Mouse (Mus musculus) Patski (cell line): ENCODE data around the gene Zbtb3. TPM values are rescaled to one million over a fixed set of nuclear protein-coding genes. Genes with fewer than 3 reads are reported as not detected.

ENCODE experiments used
- ATAC-seq: fragments of 100-300 bp; one replicate; pipeline ENCODE4 v1.8.0; 2021
- CTCF ChIA-PET: fragments of 350-600 bp; sonication (Branson Sonifier 250); formaldehyde crosslinking; loops from one replicate; lab custom pipeline; 2022; ENCODE audit warnings: inconsistent platforms; lab: Charles Lee
- POLR2A ChIA-PET: fragments of 350-600 bp; sonication (Branson Sonifier 250); formaldehyde crosslinking; loops from one replicate; lab custom pipeline; 2022; ENCODE audit warnings: antibody characterized with exemption, inconsistent platforms; lab: Charles Lee
- DNase-seq: peaks from one replicate; pipeline ENCODE4 v3.0.0-alpha.2; 2011; ENCODE audit warnings: low read depth, low spot score
- H3K27me3 ChIP-seq: fragments of 371-371 bp; one replicate; pipeline ENCODE4 v1.5.1; 2021
- CTCF ChIP-seq: fragments of 100-300 bp; IDR thresholded peaks from one replicate; pipeline ENCODE4 v1.5.1; 2021
- in situ Hi-C: fragments of 300-500 bp; cut with MboI; formaldehyde crosslinking; loops from 3 replicates; pipeline ENCODE4 v1.11.1; 2018; ENCODE audit warnings: low pct_unique_long_range_greater_than_20kb, mixed read lengths
- polyA plus RNA-seq: library from polyadenylated mRNA; unstranded; gene quantifications from one replicate; pipeline ENCODE4 v1.2.3, GENCODE M21; 2021

Zbtb3 gene
- polyA plus RNA-seq, 1 experiment from 2014 or later = 5.0 TPM

DNA sequence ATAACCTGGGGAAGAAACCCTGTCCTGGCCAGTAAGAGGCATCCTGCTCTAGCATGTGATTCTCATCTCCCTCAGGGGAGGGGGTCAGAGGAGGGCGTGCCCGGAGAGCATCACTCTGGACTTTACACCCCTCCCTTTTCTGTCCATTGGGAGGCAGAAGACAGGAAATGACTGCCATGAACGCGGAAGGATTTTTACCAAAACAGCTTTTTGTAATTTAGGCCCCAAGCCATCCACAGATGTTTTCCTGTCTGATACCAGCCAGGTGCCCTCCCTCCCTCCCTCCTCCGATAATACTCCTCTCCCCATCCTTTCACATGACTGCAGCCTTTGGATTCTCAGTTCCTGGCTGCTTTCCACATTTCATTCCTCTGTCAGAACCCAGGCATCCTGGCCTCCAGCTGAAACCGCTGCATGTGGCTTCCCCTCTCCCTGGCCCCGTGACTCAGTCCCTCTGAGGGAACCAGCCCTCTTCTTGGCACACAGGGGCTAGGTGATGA, 48.1 kb downstream of the Zbtb3 start, which contains the start of gene Lrrn4cl:
Gene Lrrn4cl (plus strand): TSS at position 367 of the 500 bp plus-strand sequence.
- DNase-seq (no peak), ATAC-seq (no peak)
- in situ Hi-C loops = loop anchor here (25.0 kb wide), 1 partner anchor 587 kb away; no protein-coding TSS in a partner anchor
- POLR2A ChIA-PET = interaction anchor here (1.0 kb wide), 1 partner anchor 8 kb away, joined by 3 read pairs; no protein-coding TSS in a partner anchor
- CTCF ChIA-PET = interaction anchor here (1.3 kb wide), 1 partner anchor 259 kb away, joined by 3 read pairs; no protein-coding TSS in a partner anchor
- H3K27me3 ChIP-seq = no peaks in the 10 kb centered on the region
- no peak for TF ChIP-seq CTCF

DNA sequence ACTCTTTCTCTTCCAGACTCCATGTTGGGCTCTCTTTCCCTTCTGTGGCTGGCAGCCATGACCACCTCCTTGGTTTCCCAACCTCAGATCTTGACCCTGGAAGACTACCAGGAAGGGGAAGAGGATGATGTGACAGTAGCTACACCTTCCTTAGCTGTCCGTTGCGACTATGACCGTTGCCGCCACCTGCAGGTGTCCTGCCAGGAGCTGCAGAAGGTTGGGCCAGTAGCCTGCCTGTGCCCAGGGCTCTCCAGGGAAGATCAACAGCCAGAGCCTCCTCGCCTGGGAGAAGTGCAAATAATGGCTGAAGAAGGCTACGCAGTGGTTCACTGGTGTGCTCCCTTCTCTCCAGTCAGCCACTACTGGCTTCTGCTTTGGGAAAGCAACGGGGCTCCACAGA, 49.3 kb downstream of the Zbtb3 start:
- in situ Hi-C loops = loop anchor here (25.0 kb wide), 1 partner anchor 586 kb away; no protein-coding TSS in a partner anchor
- POLR2A ChIA-PET = no interaction called here
- no peaks in the 10 kb centered on the region for H3K27me3 ChIP-seq
- ATAC-seq = no peak
- no peak for TF ChIP-seq CTCF
- CTCF ChIA-PET = interaction anchor here (0.9 to 1.9 kb wide), 3 partner anchors 9 to 258 kb away, joined by 3 to 7 read pairs (median 4); no protein-coding TSS in a partner anchor
- no peak for DNase-seq

GRCm38 (mm10) chr19:8852236-8852928, 50.0 kb downstream of the Zbtb3 start:
- H3K27me3 ChIP-seq = no peaks in the 10 kb centered on the region
- in situ Hi-C loops = loop anchor here (25.0 kb wide), 1 partner anchor 585 kb away; no protein-coding TSS in a partner anchor
- ATAC-seq = no peak
- ChIA-PET CTCF (interaction anchor here (0.9 to 3.0 kb wide), 4 partner anchors 7 to 257 kb away, joined by 3 to 13 read pairs (median 6); no protein-coding TSS in a partner anchor), POLR2A (interaction anchor here (1.1 kb wide), 1 partner anchor 19 kb away, joined by 3 read pairs; the partner anchor contains the start of gene Ubxn1)
- no peak for DNase-seq
- no peak for TF ChIP-seq CTCF

DNA sequence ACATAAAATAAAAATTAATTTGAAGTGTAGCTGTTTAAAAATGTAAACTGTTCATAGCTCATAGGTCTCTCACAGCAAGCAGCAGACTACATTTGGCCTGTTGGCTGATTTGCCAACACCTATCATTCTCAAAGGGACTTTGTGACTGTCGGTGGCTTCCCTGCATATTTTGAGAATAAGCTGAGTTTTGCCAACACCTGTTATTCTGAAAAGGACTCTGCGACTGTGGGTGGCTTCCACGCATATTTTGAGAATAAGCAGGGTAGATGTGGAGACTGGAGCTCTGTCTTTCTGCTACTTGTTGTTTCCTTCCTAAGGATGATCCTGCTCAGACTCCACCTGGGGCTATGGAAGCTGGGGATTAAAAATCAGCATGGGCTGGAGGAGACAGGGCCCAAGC, 50.8 kb downstream of the Zbtb3 start:
- in situ Hi-C loops = loop anchor here (25.0 kb wide), 1 partner anchor 584 kb away; no protein-coding TSS in a partner anchor
- CTCF ChIA-PET = interaction anchor here (1.7 to 3.0 kb wide), 3 partner anchors 8 to 257 kb away, joined by 3 to 13 read pairs (median 7); no protein-coding TSS in a partner anchor
- DNase-seq (no peak), ATAC-seq (no peak)
- no peak for TF ChIP-seq CTCF
- no peaks in the 10 kb centered on the region for H3K27me3 ChIP-seq
- POLR2A ChIA-PET = interaction anchor here (0.5 to 1.1 kb wide), 2 partner anchors 18 to 93 kb away, joined by 3 read pairs; partner anchors contain the start of gene Ubxn1

Other genes with a start within 250 kb of the Zbtb3 start
- gene Slc22a8, start 211.3 kb upstream of the Zbtb3 start, polyA plus RNA-seq = not detected
- gene Slc22a6, start 184.5 kb upstream of the Zbtb3 start, polyA plus RNA-seq = not detected
- 0.01 TPM for gene Chrm1, start 138.8 kb upstream of the Zbtb3 start, polyA plus RNA-seq
- 807 TPM for gene Slc3a2, start 79.2 kb upstream of the Zbtb3 start, polyA plus RNA-seq
- 64.7 TPM for gene Wdr74, start 66.7 kb upstream of the Zbtb3 start, polyA plus RNA-seq
- 0.86 TPM for gene 1700092M07Rik, start 61.8 kb upstream of the Zbtb3 start, polyA plus RNA-seq
- gene Stx5a, start 61.1 kb upstream of the Zbtb3 start, polyA plus RNA-seq = 116 TPM
- gene Nxf1, start 45.5 kb upstream of the Zbtb3 start, polyA plus RNA-seq = 164 TPM
- gene Tmem223, start 31.6 kb upstream of the Zbtb3 start, polyA plus RNA-seq = 74.3 TPM
- 58.9 TPM for gene Tmem179b, start 28.1 kb upstream of the Zbtb3 start, polyA plus RNA-seq
- gene Taf6l, start 16.1 kb upstream of the Zbtb3 start, polyA plus RNA-seq = 25.8 TPM
- 148 TPM for gene Polr2g, start 4.0 kb upstream of the Zbtb3 start, polyA plus RNA-seq
- 51.4 TPM for gene Ttc9c, start 16.8 kb downstream of the Zbtb3 start, polyA plus RNA-seq
- 136 TPM for gene Hnrnpul2, start 17.5 kb downstream of the Zbtb3 start, polyA plus RNA-seq
- 3.3 TPM for gene AC129217.1, start 27.2 kb downstream of the Zbtb3 start, polyA plus RNA-seq
- gene Bscl2, start 34.9 kb downstream of the Zbtb3 start, polyA plus RNA-seq = 4.1 TPM
- 0.50 TPM for gene Gng3, start 36.6 kb downstream of the Zbtb3 start, polyA plus RNA-seq
- gene Lrrn4cl, start 48.2 kb downstream of the Zbtb3 start, polyA plus RNA-seq = 0.10 TPM
- 270 TPM for gene Ubxn1, start 68.9 kb downstream of the Zbtb3 start, polyA plus RNA-seq
- gene Uqcc3, start 78.4 kb downstream of the Zbtb3 start, polyA plus RNA-seq = 50.7 TPM
- 15.4 TPM for gene Lbhd1, start 81.2 kb downstream of the Zbtb3 start, polyA plus RNA-seq
- gene Gm49403, start 81.4 kb downstream of the Zbtb3 start, polyA plus RNA-seq = not detected
- 69.6 TPM for gene 1810009A15Rik, start 86.3 kb downstream of the Zbtb3 start, polyA plus RNA-seq
- 5.9 TPM for gene Gm49416, start 86.4 kb downstream of the Zbtb3 start, polyA plus RNA-seq
- 31.2 TPM for gene Ints5, start 90.5 kb downstream of the Zbtb3 start, polyA plus RNA-seq
- 308 TPM for gene Ganab, start 95.5 kb downstream of the Zbtb3 start, polyA plus RNA-seq
- 53.3 TPM for gene B3gat3, start 117.8 kb downstream of the Zbtb3 start, polyA plus RNA-seq
- gene Rom1, start 126.8 kb downstream of the Zbtb3 start, polyA plus RNA-seq = 9.1 TPM
- 56.5 TPM for gene Eml3, start 127.0 kb downstream of the Zbtb3 start, polyA plus RNA-seq
- 141 TPM for gene Mta2, start 139.3 kb downstream of the Zbtb3 start, polyA plus RNA-seq
- gene Tut1, start 151.3 kb downstream of the Zbtb3 start, polyA plus RNA-seq = 24.6 TPM
- 419 TPM for gene Eef1g, start 164.5 kb downstream of the Zbtb3 start, polyA plus RNA-seq
- 57.7 TPM for gene Ahnak, start 186.7 kb downstream of the Zbtb3 start, polyA plus RNA-seq